Comparison of ENCODE assay signal across 8 mouse cellular contexts in genomic region chr5:140702103-140702513, GRCm38 (mm10). TPM values are rescaled to one million over a fixed set of nuclear protein-coding genes. Genes with fewer than 3 reads are reported as not detected.
A peak's percentile ranks its signal among the peaks of the same experiment; 100 is the strongest.
DNase-seq lines count a peak whose midpoint lies in the region; ATAC-seq lines count a peak whose summit lies in the region.

TSS of gene Iqce (minus strand) at chr5:140702378.

- no peaks in the 10 kb centered on the region for H3K27me3 ChIP-seq in embryonic facial prominence, embryonic 14.5 days (replicated peaks; ENCODE audit: control insufficient read depth, insufficient read depth, low read length)
- H3K27me3 ChIP-seq in limb, embryonic 15.5 days, result no peaks in the 10 kb centered on the region

- H3K27ac ChIP-seq in embryonic facial prominence, embryonic 14.5 days (replicated peaks; ENCODE audit: low read depth, low read length), result peak within 1 kb of the TSS; percentile 83
- peak within 1 kb of the TSS; percentile 91 for H3K27ac ChIP-seq in limb, embryonic 15.5 days

- peak; percentile 94 for DNase-seq in 3T3-L1 (ENCODE audit: low read depth, low spot score)
- DNase-seq in adrenal gland, postnatal 4 days (ENCODE audit: low spot score in 2 of 2), result peak; percentile 91 to 95
- peak; percentile 95 for DNase-seq in embryonic facial prominence, embryonic 14.5 days (ENCODE audit: low spot score)
- peak; percentile 89 for DNase-seq in heart, adult 8-10 months (ENCODE audit: low spot score)
- DNase-seq in kidney, adult 9 months, result peak; percentile 96
- DNase-seq in monocyte, adult 2 months (ENCODE audit: low read depth in 1 of 2, low spot score in 2 of 2), result peak; percentile 68 to 81
- DNase-seq in spleen, postnatal 36 days (ENCODE audit: low spot score in 2 of 2), result peak; percentile 94

- H3K4me2 ChIP-seq in embryonic facial prominence, embryonic 14.5 days (ENCODE audit: low read depth, low read length), result peak within 1 kb of the TSS; percentile 75
- peak within 1 kb of the TSS; percentile 75 for H3K4me2 ChIP-seq in limb, embryonic 15.5 days

- H3K4me1 ChIP-seq in embryonic facial prominence, embryonic 14.5 days (ENCODE audit: control insufficient read depth, insufficient read depth, low read length), result peaks cover 20% of the 10 kb centered on the region
- H3K4me1 ChIP-seq in limb, embryonic 15.5 days, result peaks cover 35% of the 10 kb centered on the region

- H3K9me3 ChIP-seq in embryonic facial prominence, embryonic 14.5 days (ENCODE audit: control insufficient read depth, low read length), result no peaks in the 10 kb centered on the region
- no peaks in the 10 kb centered on the region for H3K9me3 ChIP-seq in limb, embryonic 15.5 days

- H3K4me3 ChIP-seq in embryonic facial prominence, embryonic 14.5 days (ENCODE audit: low read depth, low read length), result peak within 1 kb of the TSS; percentile 78
- H3K4me3 ChIP-seq in limb, embryonic 15.5 days, result peak within 1 kb of the TSS; percentile 90

- ATAC-seq in embryonic facial prominence, embryonic 14.5 days (ENCODE audit: low read depth), result peak; percentile 80
- peak; percentile 8; the same call in 1 of the 2 replicates for ATAC-seq in limb, embryonic 15.5 days (ENCODE audit: insufficient number of reproducible peaks, low FRiP score, low TSS enrichment, low read depth)

- under 1% methylated on average over 10 of the region's 33 CpGs for WGBS in embryonic facial prominence, embryonic 14.5 days
- WGBS in limb, embryonic 15.5 days, result under 1% methylated on average over 33 of the region's 33 CpGs

- H3K9ac ChIP-seq in embryonic facial prominence, embryonic 14.5 days (ENCODE audit: low read depth, low read length), result peak within 1 kb of the TSS; percentile 77
- peak within 1 kb of the TSS; percentile 83 for H3K9ac ChIP-seq in limb, embryonic 15.5 days

- peaks cover 26% of the 10 kb centered on the region for H3K36me3 ChIP-seq in embryonic facial prominence, embryonic 14.5 days (ENCODE audit: control insufficient read depth, insufficient read depth, low read length)
- H3K36me3 ChIP-seq in limb, embryonic 15.5 days, result peaks cover 16% of the 10 kb centered on the region

RNA-seq across cellular contexts. Expression of gene Iqce, which starts in this region (rescaled TPM):
- total RNA-seq in adrenal gland, postnatal 4 days (2021), result 10 to 100 TPM; 40.3 to 41.3 TPM
- 17.2 and 25.1 TPM in 2 replicates for polyA plus RNA-seq in embryonic facial prominence, embryonic 14.5 days (2014; fragmentation: Nextera tagmentation; extraction: Ambion mirVana)
- total RNA-seq in heart, adult 8-10 months (2022), result 1 to 10 TPM; 4.5 to 7.8 (median 5.6) TPM
- 22.3 and 23.7 TPM in 2 replicates for polyA plus RNA-seq in limb, embryonic 15.5 days (2015; fragmentation: Nextera tagmentation; extraction: Ambion mirVana)

Comparison
In these comparisons a context has a peak if more than half of its experiments do, and no peak if none do; other contexts are left out.
1. Peak in every context shown above with its lines: DNase-seq, ATAC-seq, H3K4me3 ChIP-seq and H3K27ac ChIP-seq.
2. RNA of gene Iqce (total RNA-seq): 40.3 to 41.3 TPM in adrenal gland, postnatal 4 days; 4.5 to 7.8 TPM in heart, adult 8-10 months; every median in the first group is over 4 times any median in the second.